Mouse (Mus musculus) MEL (cell line): ENCODE data around the gene Hrh3.

ENCODE experiments used
- BHLHE40 ChIP-seq: IDR thresholded peaks from 2 replicates; pipeline ENCODE4 v1.6.1; 2012; ENCODE audit warnings: low read depth, mild to moderate bottlenecking, inconsistent platforms, low read length, improper control_type of control experiment, borderline replicate concordance
- E2F4 ChIP-seq: IDR thresholded peaks from 2 replicates; pipeline ENCODE4 v1.6.1; 2011; ENCODE audit warnings: low read depth, low read length, improper control_type of control experiment, borderline replicate concordance
- HCFC1 ChIP-seq: IDR thresholded peaks from 2 replicates; pipeline ENCODE4 v1.6.1; 2012; ENCODE audit warnings: low read depth, mild to moderate bottlenecking, inconsistent platforms, low read length, improper control_type of control experiment, moderate library complexity
- KAT2A ChIP-seq: conservative IDR thresholded peaks from 2 replicates; pipeline ENCODE4 v1.6.1; 2012; ENCODE audit warnings: low read depth, low read length, improper control_type of control experiment, inconsistent platforms
- MAX ChIP-seq: IDR thresholded peaks from 2 replicates; pipeline ENCODE4 v1.6.1; 2011; ENCODE audit warnings: low read length, improper control_type of control experiment
- MYC ChIP-seq: IDR thresholded peaks from 2 replicates; pipeline ENCODE4 v1.6.1; 2011; ENCODE audit warnings: low read depth, mild to moderate bottlenecking, low read length, improper control_type of control experiment, moderate library complexity
- POLR2A ChIP-seq, 2 experiments: IDR thresholded peaks; 2 replicates each; pipeline ENCODE4 v1.6.1; 2011 to 2012; ENCODE audit warnings: low read length in 2 of 2, mild to moderate bottlenecking in 2 of 2, control low read depth in 1 of 2, improper control_type of control experiment in 1 of 2, low read depth in 1 of 2, moderate library complexity in 1 of 2; ENCODE audit not compliant: control insufficient read depth in 1 of 2, insufficient read depth in 1 of 2, poor library complexity in 1 of 2

DNA sequence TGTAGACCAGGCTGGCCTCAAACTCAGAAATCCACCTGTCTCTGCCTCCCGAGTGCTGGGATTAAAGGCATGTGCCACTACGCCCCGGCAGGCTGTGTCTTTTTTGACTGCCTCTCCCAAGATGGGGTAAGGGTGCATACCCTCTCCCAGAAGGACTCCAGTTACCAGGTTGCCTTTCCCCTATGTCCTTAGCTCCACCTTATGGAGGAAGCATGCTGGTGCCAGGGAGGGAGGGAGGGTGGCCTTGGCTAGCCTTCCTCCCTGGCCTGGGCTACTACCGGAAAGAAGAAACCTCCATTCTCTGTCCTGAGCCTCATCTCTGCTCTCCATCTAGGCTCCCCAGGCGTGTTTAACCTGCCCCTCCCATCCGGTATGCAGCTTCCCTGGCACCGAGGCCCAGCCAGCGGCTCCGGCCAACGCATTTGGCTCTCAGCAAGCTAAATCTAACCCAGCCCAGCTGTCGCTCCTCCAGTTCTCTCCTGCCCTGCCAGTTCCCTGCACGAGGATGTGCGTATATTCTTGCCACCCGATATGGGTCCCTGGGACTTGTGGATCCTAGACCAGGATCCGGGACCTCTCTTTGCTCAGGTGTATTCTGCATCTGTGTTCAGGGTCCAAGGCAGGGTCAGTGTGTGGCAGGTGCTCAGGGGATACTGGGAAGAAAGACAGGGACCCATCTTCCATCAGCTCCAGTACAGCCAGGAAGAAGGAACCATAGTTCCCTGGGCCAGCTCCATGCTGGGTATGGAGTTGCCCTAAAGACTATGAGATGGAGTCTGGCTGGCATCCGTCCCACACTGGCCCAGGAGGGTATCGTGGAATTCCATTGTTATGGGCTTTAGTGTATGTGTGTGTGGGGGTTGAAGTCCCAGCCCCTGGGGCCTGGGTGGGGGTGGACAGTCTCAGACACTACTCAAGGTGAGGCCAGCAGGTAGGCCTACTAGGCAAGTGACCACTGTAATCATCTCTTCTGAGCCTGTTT lies 9.9 kb upstream of the Hrh3 start:
- TF ChIP-seq POLR2A (IDR thresholded peaks at IDR 0.05; ENCODE audit: control insufficient read depth in 1 of 2, insufficient read depth in 1 of 2, low read depth in 1 of 2, low read length in 2 of 2, poor library complexity in 1 of 2): no peak
- no peak for TF ChIP-seq BHLHE40
- no peak for TF ChIP-seq MAX
- TF ChIP-seq E2F4: no peak
- TF ChIP-seq HCFC1: no peak
- no peak for TF ChIP-seq KAT2A
- TF ChIP-seq MYC: no peak
